ENCODE assay signal across 9 mouse cellular contexts in genomic region chr13:101914691-101915541, GRCm38 (mm10).
DNase-seq lines count a peak whose midpoint lies in the region; TF ChIP-seq lines count a peak whose summit lies in the region.
"Had no signal": no experiment of that assay in that cellular context is flagged by ENCODE, and none has a peak within 500 bp of the region (broad histone marks: within the 10 kb centered on the region; RNA-seq: fewer than 3 reads in every experiment).

No protein-coding gene starts in this region.

- peak; percentile 32 for DNase-seq in gastrocnemius, adult 2 months
- DNase-seq in gastrocnemius, postnatal 14 days = no peak
- DNase-seq in MEL (ENCODE audit: low read depth, low spot score) = peak; percentile 26
- DNase-seq in frontal cortex, postnatal 14 days (ENCODE audit: low spot score in 2 of 2) = peak; percentile 33 to 49
- peak; percentile 33 to 40 for DNase-seq in left cerebral cortex, adult 2 months (ENCODE audit: extremely low spot score in 1 of 2, low spot score in 2 of 2)
- peak; percentile 54 for DNase-seq in right cerebral cortex, postnatal 4 days
- no peak for DNase-seq in layer of hippocampus, postnatal 36 days
- DNase-seq in ovary, adult 18-20 months (ENCODE audit: low spot score) = no peak

- no peak for TF ChIP-seq RAD21 in MEL (IDR thresholded peaks at IDR 0.05; ENCODE audit: low read depth, low read length)

- H3K4me1 ChIP-seq in MEL (ENCODE audit: control insufficient read depth in 1 of 2, insufficient read depth in 2 of 2, low read length in 2 of 2) = no peaks in the 10 kb centered on the region

- no peak overlapping the region for H3K9ac ChIP-seq in MEL (ENCODE audit: control insufficient read depth, low read depth, low read length, poor library complexity, severe bottlenecking)
- H3K9ac ChIP-seq: limb, embryonic 13.5 days had no signal

- H3K9me3 ChIP-seq in MEL (replicated peaks; ENCODE audit: insufficient read depth, low read length) = no peaks in the 10 kb centered on the region

- H3K4me3 ChIP-seq in gastrocnemius, adult 2 months = no peak overlapping the region
- no peak overlapping the region for H3K4me3 ChIP-seq in MEL (ENCODE audit: control insufficient read depth in 1 of 2, insufficient read depth in 1 of 2, low read depth in 2 of 2, low read length in 2 of 2)
- no peak overlapping the region for H3K4me3 ChIP-seq in left cerebral cortex, adult 2 months
- H3K4me3 ChIP-seq: limb, embryonic 13.5 days had no signal

- no peak for TF ChIP-seq CTCF in gastrocnemius, adult 2 months (IDR thresholded peaks at IDR 0.05)
- no peak for TF ChIP-seq CTCF in MEL (IDR thresholded peaks at IDR 0.05 in 2 of 3, conservative IDR thresholded peaks at IDR 0.05 in 1 of 3; ENCODE audit: control insufficient read depth in 1 of 3, insufficient read depth in 1 of 3, low read depth in 2 of 3, low read length in 3 of 3, poor library complexity in 1 of 3, severe bottlenecking in 1 of 3)
- TF ChIP-seq CTCF in left cerebral cortex, adult 2 months (IDR thresholded peaks at IDR 0.05) = no peak

- H3K27me3 ChIP-seq in MEL (ENCODE audit: control insufficient read depth in 1 of 2, insufficient read depth in 2 of 2, low read length in 2 of 2) = no peaks in the 10 kb centered on the region

- no peak for TF ChIP-seq POLR2A in MEL (IDR thresholded peaks at IDR 0.05; ENCODE audit: control insufficient read depth in 1 of 2, insufficient read depth in 1 of 2, low read depth in 1 of 2, low read length in 2 of 2, poor library complexity in 1 of 2)

- TF ChIP-seq EP300 in MEL (IDR thresholded peaks at IDR 0.05; ENCODE audit: low read depth in 1 of 2, low read length in 2 of 2) = no peak

- intact Hi-C loops in gastrocnemius, adult 2 months (cut with DNase I) = loop anchor here (5.0 kb wide), 2 partner anchors 103 to 148 kb away; partner anchors contain the start of gene Pik3r1
- intact Hi-C loops in gastrocnemius, postnatal 14 days (cut with DNase I; ENCODE audit: low total_unique reads) = no loop called here
- intact Hi-C loops in left cerebral cortex, adult 2 months (cut with DNase I) = loop anchor here (5.0 kb wide), 3 partner anchors 407 to 832 kb away; no protein-coding TSS in a partner anchor

- peak overlapping the region; percentile 85 for H3K27ac ChIP-seq in gastrocnemius, adult 2 months
- no peak overlapping the region for H3K27ac ChIP-seq in MEL (ENCODE audit: control insufficient read depth, low read depth, low read length)
- H3K27ac ChIP-seq in left cerebral cortex, adult 2 months = peak overlapping the region; percentile 59; the same call in 1 of the 2 replicates
- H3K27ac ChIP-seq: limb, embryonic 13.5 days had no signal

- H3K79me2 ChIP-seq in MEL (ENCODE audit: control insufficient read depth, insufficient read depth, low read length, poor library complexity) = no peaks in the 10 kb centered on the region

- H3K36me3 ChIP-seq in MEL (ENCODE audit: control insufficient read depth in 1 of 2, insufficient read depth in 2 of 2, low read length in 2 of 2) = no peaks in the 10 kb centered on the region
- H3K36me3 ChIP-seq: limb, embryonic 13.5 days had no signal

TF ChIP-seq in MEL, 35 proteins besides CTCF, POLR2A, EP300 and RAD21:
- TF ChIP-seq GATA1 (IDR thresholded peaks at IDR 0.05; ENCODE audit: low read depth, low read length) = 0 out of 2 replicates have a peak, but pooled peaks have one; percentile 3
- TF ChIP-seq NELFE (IDR thresholded peaks at IDR 0.05; ENCODE audit: low read depth, low read length) = no peak
- TF ChIP-seq ZMIZ1 (IDR thresholded peaks at IDR 0.05; ENCODE audit: low read depth, low read length) = no peak

Comparison
In these comparisons a context has a peak if more than half of its experiments do, and no peak if none do; other contexts are left out.
1. DNase-seq: peak in gastrocnemius, adult 2 months (single experiment), MEL (single experiment), frontal cortex, postnatal 14 days (2 of 2), left cerebral cortex, adult 2 months (2 of 2) and right cerebral cortex, postnatal 4 days (single experiment); none in gastrocnemius, postnatal 14 days (single experiment), layer of hippocampus, postnatal 36 days (0 of 2) and ovary, adult 18-20 months (single experiment).